Mouse (Mus musculus) heart, embryonic 14.5 days (tissue): ENCODE measurements around the gene Mdga2. TPM values are rescaled to one million over a fixed set of nuclear protein-coding genes. Genes with fewer than 3 reads are reported as not detected.

ENCODE experiments used
- ATAC-seq: fragments of 200-750 bp; cut with Nextera tagmentation; 2 replicates; pipeline ENCODE4 v1.8.0; 2017; ENCODE audit warnings: low read depth, moderate TSS enrichment; ENCODE audit not compliant: insufficient number of reproducible peaks, insufficient read depth, low FRiP score
- H3K27ac ChIP-seq, 2 experiments: fragments of 200-500 bp in 1 of 2; fragments of 300-500 bp in 1 of 2; sonication (generic) in 1 of 2; replicated peaks in 1 of 2; 2 replicates each; pipeline ENCODE4 v1.5.1; 2012 to 2014; ENCODE audit warnings: low read depth in 2 of 2, low read length in 2 of 2, control low read depth in 1 of 2, mild to moderate bottlenecking in 1 of 2, mixed read lengths in 1 of 2; ENCODE audit not compliant: control insufficient read depth in 1 of 2, insufficient read depth in 1 of 2
- H3K27me3 ChIP-seq: fragments of 300-500 bp; sonication (generic); 2 replicates; pipeline ENCODE4 v1.6.1; 2014; ENCODE audit warnings: mild to moderate bottlenecking, low read length, control low read depth; ENCODE audit not compliant: control insufficient read depth, insufficient read depth
- H3K36me3 ChIP-seq: fragments of 300-500 bp; sonication (generic); 2 replicates; pipeline ENCODE4 v1.6.1; 2014; ENCODE audit warnings: mild to moderate bottlenecking, control low read depth, low read length, mixed read lengths; ENCODE audit not compliant: control insufficient read depth, insufficient read depth
- H3K4me1 ChIP-seq, 2 experiments: fragments of 200-500 bp in 1 of 2; fragments of 300-500 bp in 1 of 2; sonication (generic) in 1 of 2; 2 replicates each; pipeline ENCODE4 v1.6.1; 2012 to 2014; ENCODE audit warnings: low read length in 2 of 2, control low read depth in 1 of 2, mixed read lengths in 1 of 2; ENCODE audit not compliant: control insufficient read depth in 2 of 2, insufficient read depth in 2 of 2
- H3K4me2 ChIP-seq: fragments of 300-500 bp; sonication (generic); 2 replicates; pipeline ENCODE4 v1.6.1; 2014; ENCODE audit warnings: mild to moderate bottlenecking, low read length
- H3K4me3 ChIP-seq, 2 experiments: fragments of 200-500 bp in 1 of 2; fragments of 300-500 bp in 1 of 2; sonication (generic) in 1 of 2; 2 replicates each; pipeline ENCODE4 v1.5.1; 2012 to 2014; ENCODE audit warnings: low read length in 2 of 2, mild to moderate bottlenecking in 2 of 2, control low read depth in 1 of 2, low read depth in 1 of 2, moderate library complexity in 1 of 2; ENCODE audit not compliant: control insufficient read depth in 1 of 2, insufficient read depth in 1 of 2
- H3K9ac ChIP-seq: fragments of 300-500 bp; sonication (generic); 2 replicates; pipeline ENCODE4 v1.6.1; 2014; ENCODE audit warnings: mild to moderate bottlenecking, low read length
- H3K9me3 ChIP-seq: fragments of 300-500 bp; sonication (generic); 2 replicates; pipeline ENCODE4 v1.6.1; 2016; ENCODE audit warnings: low read length, control low read depth; ENCODE audit not compliant: control insufficient read depth
- WGBS: fragments of 180-500 bp; shearing (Covaris S2); extraction: QIAGEN DNeasy Blood & Tissue Kit; methylation state at CpG from one replicate; pipeline ENCODE4 v1.1.7; 2014; 5-methylcytosine and 5-hydroxymethylcytosine counted together
- polyA plus RNA-seq: library from polyadenylated mRNA; unstranded; fragments of >200 nt; fragmentation: Nextera tagmentation; extraction: Ambion mirVana; gene quantifications from 2 replicates; pipeline ENCODE4 v1.2.1, GENCODE M21; 2014

Mdga2 gene
- polyA plus RNA-seq, 1 experiment from 2014 or later: 0.34 TPM

GRCm38 (mm10) chr12:66755653-66756052 lies 466.7 kb downstream of the Mdga2 start:
- Histone ChIP-seq H3K4me2 (no peak overlapping the region), H3K27me3 (no peaks in the 10 kb centered on the region), H3K36me3 (no peaks in the 10 kb centered on the region), H3K27ac (no peak overlapping the region), H3K4me1 (no peaks in the 10 kb centered on the region), H3K9ac (no peak overlapping the region), H3K4me3 (no peak overlapping the region), H3K9me3 (no peaks in the 10 kb centered on the region)
- no peak for ATAC-seq

- Histone ChIP-seq H3K4me1 (no peaks in the 10 kb centered on the region), H3K36me3 (no peaks in the 10 kb centered on the region), H3K27me3 (no peaks in the 10 kb centered on the region), H3K9ac (no peak overlapping the region), H3K9me3 (no peaks in the 10 kb centered on the region), H3K27ac (no peak overlapping the region), H3K4me3 (no peak overlapping the region), H3K4me2 (no peak overlapping the region)
- 50% methylated on average over 3 of the region's 3 CpGs for WGBS
- no peak for ATAC-seq
These were observed 487.8 kb downstream of the Mdga2 start for GRCm38 (mm10) chr12:66734536-66734935.

GRCm38 (mm10) chr12:66724474-66724873 lies 497.9 kb downstream of the Mdga2 start:
- 78% methylated on average over 2 of the region's 2 CpGs for WGBS
- H3K36me3 ChIP-seq: no peaks in the 10 kb centered on the region
- no peak for ATAC-seq
- no peaks in the 10 kb centered on the region for H3K4me1 ChIP-seq
- H3K27me3 ChIP-seq: no peaks in the 10 kb centered on the region
- no peak overlapping the region for H3K4me2 ChIP-seq
- H3K27ac ChIP-seq: no peak overlapping the region
- H3K9ac ChIP-seq: no peak overlapping the region
- H3K9me3 ChIP-seq: no peaks in the 10 kb centered on the region
- H3K4me3 ChIP-seq: no peak overlapping the region

- H3K4me3 ChIP-seq: no peak overlapping the region
- WGBS: 77% methylated on average over 10 of the region's 10 CpGs
- H3K4me1 ChIP-seq: no peaks in the 10 kb centered on the region
- H3K27ac ChIP-seq: no peak overlapping the region
- H3K36me3 ChIP-seq: no peaks in the 10 kb centered on the region
- no peak overlapping the region for H3K4me2 ChIP-seq
- no peak overlapping the region for H3K9ac ChIP-seq
- ATAC-seq: no peak
- no peaks in the 10 kb centered on the region for H3K9me3 ChIP-seq
- no peaks in the 10 kb centered on the region for H3K27me3 ChIP-seq
These were observed 514.0 kb downstream of the Mdga2 start for GRCm38 (mm10) chr12:66708334-66708733.

- Histone ChIP-seq H3K9me3 (no peaks in the 10 kb centered on the region), H3K27me3 (no peaks in the 10 kb centered on the region), H3K36me3 (no peaks in the 10 kb centered on the region), H3K27ac (no peak overlapping the region), H3K4me2 (no peak overlapping the region), H3K9ac (no peak overlapping the region), H3K4me3 (no peak overlapping the region), H3K4me1 (no peaks in the 10 kb centered on the region)
- 19% methylated on average over 2 of the region's 2 CpGs for WGBS
- ATAC-seq: no peak
These were observed 514.9 kb downstream of the Mdga2 start for GRCm38 (mm10) chr12:66707431-66707830.

GRCm38 (mm10) chr12:66705015-66705414 lies 517.3 kb downstream of the Mdga2 start:
- Histone ChIP-seq H3K4me1 (no peaks in the 10 kb centered on the region), H3K36me3 (no peaks in the 10 kb centered on the region), H3K4me3 (no peak overlapping the region), H3K27ac (no peak overlapping the region), H3K4me2 (no peak overlapping the region), H3K27me3 (no peaks in the 10 kb centered on the region), H3K9me3 (no peaks in the 10 kb centered on the region), H3K9ac (no peak overlapping the region)
- ATAC-seq: no peak

GRCm38 (mm10) chr12:66702781-66703180 lies 519.6 kb downstream of the Mdga2 start:
- Histone ChIP-seq H3K9me3 (no peaks in the 10 kb centered on the region), H3K4me3 (no peak overlapping the region), H3K4me2 (no peak overlapping the region), H3K27me3 (no peaks in the 10 kb centered on the region), H3K4me1 (no peaks in the 10 kb centered on the region), H3K36me3 (no peaks in the 10 kb centered on the region), H3K27ac (no peak overlapping the region), H3K9ac (no peak overlapping the region)
- 76% methylated on average over 3 of the region's 3 CpGs for WGBS
- ATAC-seq: no peak

GRCm38 (mm10) chr12:66679558-66679957 lies 542.8 kb downstream of the Mdga2 start:
- 81% methylated on average over 3 of the region's 3 CpGs for WGBS
- Histone ChIP-seq H3K9ac (no peak overlapping the region), H3K36me3 (no peaks in the 10 kb centered on the region), H3K9me3 (no peaks in the 10 kb centered on the region), H3K27ac (no peak overlapping the region), H3K4me3 (no peak overlapping the region), H3K27me3 (no peaks in the 10 kb centered on the region), H3K4me1 (no peaks in the 10 kb centered on the region), H3K4me2 (no peak overlapping the region)
- no peak for ATAC-seq
